Mouse (Mus musculus) B cell, adult 2 months (primary cell): Measurements from ENCODE around the gene Jpt1.
"Not testable (repeated sequence)": the region's sequence is repeated elsewhere in the genome, so short reads cannot be mapped to it uniquely, and the experiment has no call there.

Experiments used
- DNase-seq, 2 experiments: peaks; one replicate each; pipeline ENCODE4 v3.0.0; 2022

Gene Jpt1

GRCm38 (mm10) chr11:115514238-115514663 lies at the start of gene Jpt1:
Jpt1 (minus strand) TSS chr11:115514387.
- peak; percentile 96 to 98 for DNase-seq

GRCm38 (mm10) chr11:115563406-115563805 lies 49.2 kb upstream of the Jpt1 start:
- DNase-seq: peak; percentile 15 to 20

- no peak for DNase-seq
Observed at GRCm38 (mm10) chr11:115555717-115556116, 41.5 kb upstream of the Jpt1 start.

GRCm38 (mm10) chr11:115552783-115553182 lies 38.6 kb upstream of the Jpt1 start:
- DNase-seq: peak; percentile 57 to 58

- DNase-seq: no peak
Observed at GRCm38 (mm10) chr11:115543571-115543970, 29.4 kb upstream of the Jpt1 start.

- DNase-seq: peak; percentile 30 to 44
Observed at GRCm38 (mm10) chr11:115538045-115538444, 23.9 kb upstream of the Jpt1 start.

GRCm38 (mm10) chr11:115536856-115537568 lies 22.8 kb upstream of the Jpt1 start:
- DNase-seq: no peak

GRCm38 (mm10) chr11:115536038-115536681 lies 22.0 kb upstream of the Jpt1 start, which contains the start of gene Sumo2:
Sumo2 (minus strand) TSS chr11:115536276.
- peak; percentile 100 for DNase-seq

- peak; percentile 71 to 81 for DNase-seq
Observed at GRCm38 (mm10) chr11:115535401-115536037, 21.3 kb upstream of the Jpt1 start.

- DNase-seq: no peak
Observed at GRCm38 (mm10) chr11:115534759-115535371, 20.7 kb upstream of the Jpt1 start.

GRCm38 (mm10) chr11:115526446-115526845 lies 12.3 kb upstream of the Jpt1 start:
- not testable (repeated sequence) for DNase-seq

- DNase-seq: no peak
Observed at GRCm38 (mm10) chr11:115522703-115523102, 8.5 kb upstream of the Jpt1 start.

- no peak for DNase-seq
Observed at GRCm38 (mm10) chr11:115522238-115522637, 8.1 kb upstream of the Jpt1 start.

- no peak for DNase-seq
Observed at GRCm38 (mm10) chr11:115521080-115521479, 6.9 kb upstream of the Jpt1 start.

- DNase-seq: no peak
Observed at GRCm38 (mm10) chr11:115520218-115520617, 6.0 kb upstream of the Jpt1 start.

- DNase-seq: no peak
Observed at GRCm38 (mm10) chr11:115519581-115519980, 5.4 kb upstream of the Jpt1 start.

- DNase-seq: no peak
Observed at GRCm38 (mm10) chr11:115518693-115519092, 4.5 kb upstream of the Jpt1 start.

GRCm38 (mm10) chr11:115516942-115517341 lies 2.8 kb upstream of the Jpt1 start:
- no peak for DNase-seq

GRCm38 (mm10) chr11:115515021-115515420 lies 834 bp upstream of the Jpt1 start:
- DNase-seq: no peak

- no peak for DNase-seq
Observed at GRCm38 (mm10) chr11:115513271-115514237, 633 bp downstream of the Jpt1 start.

- DNase-seq: peak; percentile 65 to 66
Observed at GRCm38 (mm10) chr11:115512407-115513183, 1.6 kb downstream of the Jpt1 start.
